Mouse (Mus musculus) spleen, adult 2 months (tissue): ENCODE measurements around the gene Prom1. TPM values are rescaled to one million over a fixed set of nuclear protein-coding genes. Genes with fewer than 3 reads are reported as not detected.

Experiments used
- DNase-seq, 2 experiments: peaks; one replicate each; pipeline versions ENCODE4 v3.0.0 to v3.0.0-alpha.2; 2012 to 2021; ENCODE audit warnings: low spot score in 2 of 2, low read depth in 1 of 2
- H3K27ac ChIP-seq: fragments of 200-500 bp; 2 replicates; pipeline ENCODE4 v1.5.1; 2012; ENCODE audit warnings: low read length, inconsistent platforms; ENCODE audit not compliant: insufficient read depth
- H3K27me3 ChIP-seq: fragments of 200-500 bp; 2 replicates; pipeline ENCODE4 v1.6.1; 2012; ENCODE audit warnings: mild to moderate bottlenecking, moderate library complexity, low read length, inconsistent platforms; ENCODE audit not compliant: control insufficient read depth, insufficient read depth
- H3K36me3 ChIP-seq: fragments of 200-500 bp; 2 replicates; pipeline ENCODE4 v1.6.1; 2012; ENCODE audit warnings: mild to moderate bottlenecking, low read length, inconsistent platforms; ENCODE audit not compliant: control insufficient read depth, insufficient read depth
- H3K4me1 ChIP-seq: fragments of 200-500 bp; 2 replicates; pipeline ENCODE4 v1.6.1; 2011; ENCODE audit warnings: inconsistent platforms; ENCODE audit not compliant: control insufficient read depth, insufficient read depth, insufficient read length
- H3K4me3 ChIP-seq: fragments of 200-500 bp; 2 replicates; pipeline ENCODE4 v1.5.1; 2011; ENCODE audit warnings: mild to moderate bottlenecking, inconsistent platforms; ENCODE audit not compliant: insufficient read depth, insufficient read length; ENCODE audit errors: extremely low read depth
- CTCF ChIP-seq: fragments of 200-500 bp; IDR thresholded peaks from 2 replicates; pipeline ENCODE4 v1.5.1; 2011; ENCODE audit warnings: mild to moderate bottlenecking, inconsistent platforms; ENCODE audit not compliant: insufficient read depth, insufficient read length, insufficient replicate concordance; ENCODE audit errors: extremely low read depth
- POLR2A ChIP-seq: fragments of 200-500 bp; IDR thresholded peaks from 2 replicates; pipeline ENCODE4 v1.6.1; 2011; ENCODE audit warnings: low read depth, low read length, inconsistent platforms
- WGBS: fragments of 180-500 bp; shearing (Covaris S2); methylation state at CpG from one replicate; pipeline ENCODE4 v1.1.7; 2018; 5-methylcytosine and 5-hydroxymethylcytosine counted together
- polyA plus RNA-seq: library from polyadenylated mRNA; depleted of rRNA; stranded (reverse); fragments of >200 nt; gene quantifications from 2 replicates; pipeline ENCODE4 v1.2.3, GENCODE M21; 2012

Gene Prom1
- polyA plus RNA-seq, 1 experiment = 0.79 TPM

DNA sequence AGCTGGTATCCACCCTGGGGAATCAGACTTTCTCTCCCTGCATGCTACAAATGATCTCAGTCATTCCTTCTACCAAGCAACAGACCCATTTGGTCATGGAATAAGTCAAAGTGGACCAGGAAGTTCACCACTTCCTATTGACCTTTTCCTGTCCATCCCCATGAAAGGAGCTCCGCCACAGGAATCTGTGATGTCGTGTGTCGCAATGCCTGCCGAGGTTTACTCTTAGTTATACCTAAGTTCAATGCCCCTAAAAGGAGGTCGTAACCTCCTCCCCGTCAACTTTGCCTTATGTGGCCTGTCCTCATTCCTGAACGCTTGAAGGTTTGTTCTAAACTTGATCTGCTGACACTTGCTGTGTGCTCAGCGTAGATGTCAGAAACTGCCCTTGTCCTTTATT, 51.6 kb downstream of the Prom1 start:
- no peak overlapping the region for H3K27ac ChIP-seq
- DNase-seq = no peak

DNA sequence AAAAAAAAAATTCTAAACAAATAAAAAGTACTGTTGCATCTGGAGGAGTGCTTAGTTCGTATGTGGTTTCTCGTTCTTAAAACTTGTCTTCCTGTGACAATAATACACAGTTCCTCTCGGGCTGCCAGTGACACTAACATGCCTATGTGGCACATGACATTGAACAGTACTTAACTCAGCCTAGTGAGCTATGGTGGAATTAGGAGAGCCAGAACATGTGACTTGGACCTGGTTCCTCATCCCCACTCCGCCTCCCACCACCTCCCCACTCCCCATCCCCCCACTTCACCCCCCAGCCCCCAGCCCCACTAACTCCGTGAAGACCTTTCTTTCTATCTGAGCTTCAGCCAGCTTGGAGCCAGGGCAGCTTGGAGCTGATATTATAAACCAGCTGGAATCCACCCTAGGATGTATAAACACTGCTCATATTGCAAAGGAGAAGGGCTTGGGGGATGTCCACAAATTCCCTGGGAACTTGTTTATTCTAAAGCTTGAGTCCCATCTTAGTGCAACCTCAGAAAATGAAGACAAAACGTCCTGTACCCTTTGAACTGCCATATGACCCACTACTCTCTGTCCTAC, 52.3 kb downstream of the Prom1 start:
- H3K4me3 ChIP-seq = no peak overlapping the region
- no peak for TF ChIP-seq CTCF
- TF ChIP-seq POLR2A = no peak
- DNase-seq = no peak
- no peaks in the 10 kb centered on the region for H3K27me3 ChIP-seq
- no peaks in the 10 kb centered on the region for H3K36me3 ChIP-seq
- H3K4me1 ChIP-seq = no peaks in the 10 kb centered on the region
- no peak overlapping the region for H3K27ac ChIP-seq
- 29% methylated on average over 6 of the region's 6 CpGs for WGBS

More for the DNA sequence above, 51.6 kb downstream of the Prom1 start:
- Histone ChIP-seq H3K36me3 (no peaks in the 10 kb centered on the region), H3K27me3 (no peaks in the 10 kb centered on the region), H3K4me3 (no peak overlapping the region), H3K4me1 (no peaks in the 10 kb centered on the region)
- WGBS = 75% methylated on average over 8 of the region's 8 CpGs
- TF ChIP-seq POLR2A = no peak
- no peak for TF ChIP-seq CTCF

DNA sequence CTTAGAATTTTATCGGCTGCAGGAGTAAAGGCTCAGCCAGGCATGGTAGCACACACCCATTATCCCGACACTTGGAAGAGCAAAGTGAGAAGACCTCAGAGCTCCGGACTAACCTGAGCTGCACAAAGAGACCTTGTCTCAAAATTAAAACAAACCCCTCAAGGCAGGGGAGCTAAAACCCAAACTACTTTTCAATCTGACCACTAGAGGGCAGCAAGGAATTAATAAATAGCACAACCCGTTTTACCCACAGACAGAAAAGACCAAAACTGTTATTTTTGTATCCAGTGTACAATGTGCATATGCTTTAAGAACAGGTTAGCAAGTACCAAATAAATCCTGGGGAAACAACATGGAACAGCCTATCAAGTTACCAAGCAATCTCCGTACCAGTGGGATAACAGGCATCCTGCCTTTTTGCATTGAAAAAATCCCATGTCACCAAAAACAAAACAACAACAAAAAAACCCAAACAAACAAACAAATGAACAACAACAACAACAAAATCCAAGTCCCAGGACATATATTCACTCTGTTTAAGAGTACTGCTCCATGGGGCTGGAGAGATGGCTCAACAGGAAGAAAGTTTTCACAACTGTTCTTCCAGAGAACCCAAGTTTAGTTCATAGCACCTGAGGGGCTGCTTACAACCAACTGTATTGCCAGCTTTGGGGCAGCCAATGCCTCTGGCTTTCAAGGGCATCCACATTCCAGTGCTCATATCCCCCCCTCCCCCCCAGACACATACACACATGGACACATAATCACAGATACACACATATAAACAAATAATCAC, 53.1 kb downstream of the Prom1 start:
- peak in 1 of 2 experiments; percentile 14 for DNase-seq
- Histone ChIP-seq H3K4me3 (no peak overlapping the region), H3K27me3 (no peaks in the 10 kb centered on the region), H3K27ac (no peak overlapping the region), H3K4me1 (no peaks in the 10 kb centered on the region), H3K36me3 (no peaks in the 10 kb centered on the region)
- WGBS = 50% methylated on average over 5 of the region's 5 CpGs
- TF ChIP-seq POLR2A = no peak
- TF ChIP-seq CTCF = no peak

DNA sequence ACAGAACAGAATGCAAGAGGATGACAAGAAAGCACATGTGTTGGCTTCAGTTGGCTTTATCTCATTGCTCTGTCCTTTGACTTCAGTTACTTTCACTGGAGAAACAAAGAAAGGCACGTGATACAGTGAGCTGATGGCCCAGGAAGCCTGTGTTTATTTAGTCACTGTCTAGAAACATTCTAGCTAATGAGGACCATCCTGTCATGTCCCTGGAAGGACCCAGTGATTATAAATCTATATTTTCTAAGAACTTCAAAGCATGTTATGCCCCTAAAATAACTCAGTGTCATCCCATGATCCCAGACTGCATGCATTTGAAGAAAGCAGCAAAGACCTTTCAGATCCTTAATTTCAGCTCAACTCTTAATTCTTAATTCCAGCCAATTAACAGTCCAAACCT, 60.1 kb downstream of the Prom1 start:
- DNase-seq = no peak
- Histone ChIP-seq H3K4me3 (no peak overlapping the region), H3K4me1 (no peaks in the 10 kb centered on the region), H3K27ac (no peak overlapping the region), H3K36me3 (no peaks in the 10 kb centered on the region), H3K27me3 (no peaks in the 10 kb centered on the region)
- 69% methylated on average over 1 of the region's 1 CpGs for WGBS
- TF ChIP-seq CTCF (no peak), POLR2A (no peak)

DNA sequence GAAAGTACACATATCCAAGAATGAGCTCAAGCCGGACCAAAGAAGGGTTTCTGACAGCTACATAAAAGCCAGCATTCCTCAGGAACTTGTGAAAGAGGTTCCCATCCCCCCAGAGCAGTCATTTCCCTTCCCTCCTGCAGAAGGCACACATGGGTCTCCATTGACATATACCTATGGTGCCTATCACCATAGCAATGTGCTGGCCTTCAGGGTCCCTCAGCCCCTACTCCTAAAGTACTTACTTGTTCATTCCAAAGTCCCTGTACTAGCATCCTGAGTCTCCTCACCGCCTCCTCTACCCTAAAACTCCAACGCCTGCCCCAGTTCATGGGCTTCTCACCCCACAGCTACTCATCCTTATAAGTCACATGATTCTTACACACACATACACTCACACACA, 60.8 kb downstream of the Prom1 start:
- H3K27ac ChIP-seq = no peak overlapping the region
- TF ChIP-seq POLR2A = no peak
- no peak for TF ChIP-seq CTCF
- WGBS = 85% methylated on average over 3 of the region's 3 CpGs

GRCm38 (mm10) chr5:43998295-43998989, 103.4 kb downstream of the Prom1 start:
- WGBS = 91% methylated on average over 9 of the region's 9 CpGs
- Histone ChIP-seq H3K4me3 (no peak overlapping the region), H3K36me3 (no peaks in the 10 kb centered on the region), H3K27me3 (no peaks in the 10 kb centered on the region), H3K4me1 (peaks cover 3% of the 10 kb centered on the region; the same call in 1 of the 2 replicates), H3K27ac (no peak overlapping the region)
- TF ChIP-seq POLR2A = no peak
- TF ChIP-seq CTCF = no peak
- DNase-seq = no peak

More for the DNA sequence above, 60.8 kb downstream of the Prom1 start:
- no peaks in the 10 kb centered on the region for H3K36me3 ChIP-seq
- H3K4me3 ChIP-seq = no peak overlapping the region
- H3K4me1 ChIP-seq = no peaks in the 10 kb centered on the region
- no peaks in the 10 kb centered on the region for H3K27me3 ChIP-seq
- no peak for DNase-seq
